Comparison of ENCODE assay signal across 14 mouse cellular contexts in the genomic region with DNA sequence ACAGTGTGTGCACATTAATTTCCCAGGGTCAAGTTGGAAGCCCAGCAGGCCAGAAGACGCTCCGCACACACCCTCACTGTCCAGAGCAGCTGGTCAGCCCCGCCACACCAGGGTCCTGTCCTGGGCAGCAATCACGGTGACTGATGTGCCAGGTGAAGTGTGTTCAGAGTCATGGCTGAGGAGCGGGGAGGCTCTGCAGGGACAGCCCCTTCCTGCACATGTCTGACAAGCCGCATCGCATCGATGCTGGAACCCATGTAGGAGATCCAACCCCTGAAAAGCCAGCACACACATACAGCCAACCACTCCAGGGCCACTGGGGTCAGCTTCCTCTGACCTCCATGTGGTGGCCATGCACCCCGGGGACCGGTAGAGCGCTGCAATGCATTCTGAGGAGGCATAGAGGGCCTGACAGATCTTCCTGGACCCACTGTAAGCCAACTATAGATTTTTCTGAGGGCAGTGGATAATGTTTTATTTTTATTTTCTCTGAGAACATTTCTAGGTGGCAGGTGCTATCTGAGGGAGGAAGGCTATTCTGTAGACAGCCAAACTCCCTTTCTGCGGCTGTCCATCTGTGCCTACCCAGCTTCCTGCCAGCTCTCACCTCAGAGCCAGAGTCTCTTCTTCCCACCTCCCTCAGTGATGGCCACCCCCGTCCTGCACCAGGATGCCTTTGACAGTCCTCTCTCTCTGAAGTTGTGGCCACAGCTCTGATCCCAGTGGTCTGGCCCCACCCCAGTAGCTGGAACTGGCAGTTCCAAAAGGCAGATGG. TPM values are rescaled to one million over a fixed set of nuclear protein-coding genes. Genes with fewer than 3 reads are reported as not detected.
DNase-seq lines count a peak whose midpoint lies in the region; ATAC-seq and TF ChIP-seq lines count a peak whose summit lies in the region.
"Had no signal": no experiment of that assay in that cellular context is flagged by ENCODE, and none has a peak within 500 bp of the region (broad histone marks: within the 10 kb centered on the region; RNA-seq: fewer than 3 reads in every experiment).

No protein-coding gene starts in this region.

- DNase-seq in hindbrain, embryonic 10.5 days (ENCODE audit: low spot score): no peak
- DNase-seq in hindbrain, embryonic 14.5 days (ENCODE audit: low spot score): no peak
- peak; percentile 58 to 65 for DNase-seq in right cerebral cortex, adult 2 months (ENCODE audit: low spot score in 2 of 2)
- DNase-seq in right cerebral cortex, postnatal 14 days: no peak
- DNase-seq in cerebellum, adult 9-11 months: peak; percentile 93
- DNase-seq in Muller cell, postnatal 12 days (ENCODE audit: inconsistent ontology term): no peak
- DNase-seq in gastrocnemius, adult 2 months: no peak
- DNase-seq: adrenal gland, adult 8-10 months; gastrocnemius, postnatal 10 days; liver, postnatal 0 days had no signal

- no peak for ATAC-seq in hindbrain, embryonic 14.5 days (ENCODE audit: low FRiP score)
- ATAC-seq: CD4-positive, CD25-positive, alpha-beta regulatory T cell, adult 4 months; liver, postnatal 0 days had no signal

- H3K9me3 ChIP-seq in hindbrain, embryonic 10.5 days: no peaks in the 10 kb centered on the region
- no peaks in the 10 kb centered on the region for H3K9me3 ChIP-seq in hindbrain, embryonic 14.5 days (ENCODE audit: control insufficient read depth, low read length)
- H3K9me3 ChIP-seq: kidney, embryonic 15.5 days; limb, embryonic 13.5 days; stomach, embryonic 15.5 days had no signal

- H3K4me3 ChIP-seq in hindbrain, embryonic 10.5 days: no peak overlapping the region
- no peak overlapping the region for H3K4me3 ChIP-seq in hindbrain, embryonic 14.5 days (replicated peaks; ENCODE audit: low read length)
- H3K4me3 ChIP-seq in gastrocnemius, adult 2 months: no peak overlapping the region
- H3K4me3 ChIP-seq: kidney, embryonic 15.5 days; limb, embryonic 13.5 days; stomach, embryonic 15.5 days had no signal

- 86% methylated on average over 13 of the region's 13 CpGs for WGBS in hindbrain, embryonic 10.5 days
- 84% methylated on average over 13 of the region's 13 CpGs for WGBS in hindbrain, embryonic 14.5 days

- no peaks in the 10 kb centered on the region for H3K27me3 ChIP-seq in hindbrain, embryonic 10.5 days (ENCODE audit: insufficient read depth, poor library complexity, severe bottlenecking)
- H3K27me3 ChIP-seq in hindbrain, embryonic 14.5 days (ENCODE audit: control insufficient read depth, insufficient read depth, low read length): no peaks in the 10 kb centered on the region
- H3K27me3 ChIP-seq: kidney, embryonic 15.5 days; limb, embryonic 13.5 days; stomach, embryonic 15.5 days had no signal

- H3K27ac ChIP-seq in hindbrain, embryonic 10.5 days: 0 out of 2 replicates have a peak overlapping the region, but pooled peaks have one; percentile 47
- H3K27ac ChIP-seq in hindbrain, embryonic 14.5 days: no peak overlapping the region
- H3K27ac ChIP-seq in gastrocnemius, adult 2 months: no peak overlapping the region
- H3K27ac ChIP-seq: kidney, embryonic 15.5 days; limb, embryonic 13.5 days; stomach, embryonic 15.5 days had no signal

- no peak for TF ChIP-seq CTCF in gastrocnemius, adult 2 months (IDR thresholded peaks at IDR 0.05)

- peaks cover 15% of the 10 kb centered on the region for H3K4me1 ChIP-seq in hindbrain, embryonic 10.5 days (replicated peaks)
- no peaks in the 10 kb centered on the region for H3K4me1 ChIP-seq in hindbrain, embryonic 14.5 days (replicated peaks; ENCODE audit: control insufficient read depth, insufficient read depth, low read length)
- H3K4me1 ChIP-seq: limb, embryonic 13.5 days; stomach, embryonic 15.5 days had no signal

- no peak overlapping the region for H3K9ac ChIP-seq in hindbrain, embryonic 14.5 days
- H3K9ac ChIP-seq: kidney, embryonic 15.5 days; limb, embryonic 13.5 days; liver, postnatal 0 days; stomach, embryonic 15.5 days had no signal

- no peak overlapping the region for H3K4me2 ChIP-seq in hindbrain, embryonic 14.5 days (replicated peaks)
- H3K4me2 ChIP-seq: kidney, embryonic 15.5 days; limb, embryonic 13.5 days; stomach, embryonic 15.5 days had no signal

- H3K36me3 ChIP-seq in hindbrain, embryonic 10.5 days: peaks cover 67% of the 10 kb centered on the region
- peaks cover 53% of the 10 kb centered on the region for H3K36me3 ChIP-seq in hindbrain, embryonic 14.5 days (replicated peaks; ENCODE audit: control insufficient read depth, insufficient read depth)

- intact Hi-C loops in gastrocnemius, adult 2 months (cut with DNase I): loop anchor here (2.0 kb wide), 1 partner anchor 25 kb away; no protein-coding TSS in a partner anchor

RNA-seq across cellular contexts. Expression of a gene that starts 15.9 kb away (rescaled TPM):
- polyA plus RNA-seq in hindbrain, embryonic 10.5 days (2016; fragmentation: Nextera tagmentation; extraction: Ambion mirVana): 3.1 and 4.5 TPM in 2 replicates
- 0.75 and 0.83 TPM in 2 replicates for polyA plus RNA-seq in hindbrain, embryonic 14.5 days (2014; fragmentation: Nextera tagmentation; extraction: Ambion mirVana)
- total RNA-seq in gastrocnemius, adult 2 months (2021): under 1 TPM; 0.13 to 0.50 TPM

RNA-seq across cellular contexts. Expression of a gene that starts 25.0 kb away (rescaled TPM):
- polyA plus RNA-seq in hindbrain, embryonic 10.5 days (2016; fragmentation: Nextera tagmentation; extraction: Ambion mirVana): 98.1 and 128 TPM in 2 replicates
- 164 and 183 TPM in 2 replicates for polyA plus RNA-seq in hindbrain, embryonic 14.5 days (2014; fragmentation: Nextera tagmentation; extraction: Ambion mirVana)
- 10 to 100 TPM; 77.2 to 81.8 TPM for total RNA-seq in gastrocnemius, adult 2 months (2021)

RNA-seq across cellular contexts. Expression of a gene that starts 31.7 kb away (rescaled TPM):
- polyA plus RNA-seq in hindbrain, embryonic 10.5 days (2016; fragmentation: Nextera tagmentation; extraction: Ambion mirVana): 47.7 and 51.3 TPM in 2 replicates
- 25.6 and 29.3 TPM in 2 replicates for polyA plus RNA-seq in hindbrain, embryonic 14.5 days (2014; fragmentation: Nextera tagmentation; extraction: Ambion mirVana)
- 1 to 10 TPM; 7.0 to 7.4 TPM for total RNA-seq in gastrocnemius, adult 2 months (2021)

RNA-seq across cellular contexts. Expression of a gene that starts 34.1 kb away (rescaled TPM):
- 1,623 and 1,834 TPM in 2 replicates for polyA plus RNA-seq in hindbrain, embryonic 10.5 days (2016; fragmentation: Nextera tagmentation; extraction: Ambion mirVana)
- 1,746 and 2,054 TPM in 2 replicates for polyA plus RNA-seq in hindbrain, embryonic 14.5 days (2014; fragmentation: Nextera tagmentation; extraction: Ambion mirVana)
- 10 to 100 TPM; 55.9 to 58.7 TPM for total RNA-seq in gastrocnemius, adult 2 months (2021)

RNA-seq across cellular contexts. Expression of a gene that starts 49.3 kb away (rescaled TPM):
- polyA plus RNA-seq in hindbrain, embryonic 10.5 days (2016; fragmentation: Nextera tagmentation; extraction: Ambion mirVana): 184 and 204 TPM in 2 replicates
- polyA plus RNA-seq in hindbrain, embryonic 14.5 days (2014; fragmentation: Nextera tagmentation; extraction: Ambion mirVana): 48.6 and 54.4 TPM in 2 replicates
- total RNA-seq in gastrocnemius, adult 2 months (2021): 1 to 10 TPM; 3.0 to 3.8 TPM

Comparison
In these comparisons a context has a peak if more than half of its experiments do, and no peak if none do; other contexts are left out.
1. DNase-seq: peak in right cerebral cortex, adult 2 months (2 of 2) and cerebellum, adult 9-11 months (single experiment); none in hindbrain, embryonic 10.5 days (single experiment), hindbrain, embryonic 14.5 days (single experiment), right cerebral cortex, postnatal 14 days (single experiment), Muller cell, postnatal 12 days (single experiment) and gastrocnemius, adult 2 months (single experiment).